Mouse (Mus musculus) hindbrain, postnatal 0 days (tissue): Measurements from ENCODE around the gene Usp44. TPM values are rescaled to one million over a fixed set of nuclear protein-coding genes. Genes with fewer than 3 reads are reported as not detected.

Source experiments
- ATAC-seq: fragments of 200-750 bp; cut with Nextera tagmentation; 2 replicates; pipeline ENCODE4 v1.8.0; 2017; ENCODE audit warnings: mild to moderate bottlenecking, moderate TSS enrichment, moderate library complexity
- DNase-seq: peaks from one replicate; pipeline ENCODE4 v3.0.0-alpha.2; 2015; ENCODE audit warnings: low spot score
- H3K27ac ChIP-seq: fragments of 300-500 bp; sonication (generic); 2 replicates; pipeline ENCODE4 v1.5.1; 2014; ENCODE audit warnings: mild to moderate bottlenecking
- H3K27me3 ChIP-seq: fragments of 300-500 bp; sonication (generic); 2 replicates; pipeline ENCODE4 v1.6.1; 2014; ENCODE audit warnings: low read length, mixed read lengths; ENCODE audit not compliant: insufficient read depth
- H3K36me3 ChIP-seq: fragments of 300-500 bp; sonication (generic); 2 replicates; pipeline ENCODE4 v1.6.1; 2014; ENCODE audit warnings: low read length, mixed read lengths; ENCODE audit not compliant: insufficient read depth
- H3K4me1 ChIP-seq: fragments of 300-500 bp; sonication (generic); 2 replicates; pipeline ENCODE4 v1.6.1; 2014; ENCODE audit warnings: antibody characterized with exemption, low read length, mixed read lengths; ENCODE audit not compliant: insufficient read depth
- H3K4me2 ChIP-seq: fragments of 300-500 bp; sonication (generic); 2 replicates; pipeline ENCODE4 v1.6.1; 2014; ENCODE audit warnings: low read depth, mild to moderate bottlenecking, low read length, moderate library complexity, mixed read lengths
- H3K4me3 ChIP-seq: fragments of 300-500 bp; sonication (generic); 2 replicates; pipeline ENCODE4 v1.5.1; 2014; ENCODE audit warnings: low read length
- H3K9ac ChIP-seq: fragments of 300-500 bp; sonication (generic); replicated peaks from 2 replicates; pipeline ENCODE4 v1.6.1; 2014; ENCODE audit warnings: mild to moderate bottlenecking, low read length, moderate library complexity, mixed read lengths
- H3K9me3 ChIP-seq: fragments of 300-500 bp; sonication (generic); 2 replicates; pipeline ENCODE4 v1.6.1; 2016; ENCODE audit warnings: low read length, mixed read lengths
- CTCF ChIP-seq: IDR thresholded peaks from 2 replicates; pipeline ENCODE4 v1.5.1; 2016; ENCODE audit warnings: antibody characterized with exemption, control low read depth, low read depth
- WGBS: fragments of 180-500 bp; shearing (Covaris S2); extraction: QIAGEN DNeasy Blood & Tissue Kit; methylation state at CpG from one replicate; pipeline ENCODE4 v1.1.7; 2014; 5-methylcytosine and 5-hydroxymethylcytosine counted together
- polyA plus RNA-seq: library from polyadenylated mRNA; unstranded; fragments of >200 nt; fragmentation: Nextera tagmentation; extraction: Ambion mirVana; gene quantifications from 2 replicates; pipeline ENCODE4 v1.2.1, GENCODE M21; 2015
- total RNA-seq: library from RNA; depleted of rRNA; stranded (reverse); fragments of >200 nt; gene quantifications from 2 replicates; pipeline ENCODE4 v1.2.3, GENCODE M21; 2014

The Usp44 gene
- total and polyA plus RNA-seq, 2 experiments from 2014 or later, result 0.26 to 0.43 TPM

DNA sequence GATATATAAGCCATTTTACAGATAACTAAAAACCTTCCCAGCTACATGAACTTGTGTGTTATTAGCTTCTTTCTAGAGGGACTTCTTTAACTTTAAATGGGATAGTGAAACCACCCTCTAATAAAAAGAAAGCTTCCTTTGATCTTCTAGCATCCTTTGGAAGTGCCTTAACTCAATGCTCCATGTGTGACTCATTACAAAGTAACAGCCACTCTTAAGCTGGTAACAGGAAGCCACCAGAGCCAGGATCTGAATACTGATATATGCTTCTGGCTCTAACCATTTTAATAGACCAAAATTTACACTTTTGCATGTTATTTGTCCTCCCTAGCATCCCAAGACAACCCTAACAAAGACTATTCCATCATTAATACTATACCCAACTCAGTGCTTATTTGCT is 50.6 kb downstream of the Usp44 start:
- DNase-seq, result no peak
- ATAC-seq, result no peak
- Histone ChIP-seq H3K4me3 (no peak overlapping the region), H3K9ac (no peak overlapping the region), H3K9me3 (no peaks in the 10 kb centered on the region), H3K27ac (no peak overlapping the region), H3K27me3 (no peaks in the 10 kb centered on the region), H3K4me2 (no peak overlapping the region), H3K36me3 (peaks cover 19% of the 10 kb centered on the region; the same call in 1 of the 2 replicates), H3K4me1 (no peaks in the 10 kb centered on the region)
- no peak for TF ChIP-seq CTCF

DNA sequence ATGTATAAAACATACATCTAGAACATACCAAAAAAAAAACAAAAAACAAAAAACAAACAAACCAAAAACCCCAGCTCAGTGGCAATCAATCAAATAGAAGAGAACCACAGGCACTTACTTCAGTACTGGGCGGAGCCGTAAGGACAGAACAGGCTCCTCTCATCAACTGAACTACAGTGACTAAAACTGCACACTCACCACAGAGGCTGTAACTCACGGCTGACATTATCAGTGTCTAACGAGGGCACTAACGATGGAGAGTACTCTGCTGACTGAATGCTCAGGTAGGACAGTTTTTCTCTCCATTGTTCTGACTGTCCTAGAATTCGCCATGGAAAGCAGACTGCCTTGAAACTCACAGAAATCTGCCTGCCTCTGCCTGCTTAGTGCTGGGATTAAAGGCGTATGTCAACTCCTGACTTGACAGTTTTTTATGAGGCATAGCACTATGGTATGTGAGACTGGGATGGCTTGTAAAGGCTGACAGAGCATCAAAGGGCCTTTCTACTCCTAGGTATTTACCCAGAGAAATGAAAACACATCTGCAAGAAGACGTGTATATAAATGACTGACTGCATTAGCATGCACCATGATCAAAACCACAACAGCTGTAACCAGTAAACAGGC is 51.5 kb downstream of the Usp44 start:
- Histone ChIP-seq H3K4me3 (no peak overlapping the region), H3K4me1 (no peaks in the 10 kb centered on the region), H3K27me3 (no peaks in the 10 kb centered on the region), H3K36me3 (peaks cover 19% of the 10 kb centered on the region; the same call in 1 of the 2 replicates), H3K4me2 (no peak overlapping the region), H3K9ac (no peak overlapping the region), H3K27ac (no peak overlapping the region), H3K9me3 (no peaks in the 10 kb centered on the region)
- no peak for ATAC-seq
- no peak for TF ChIP-seq CTCF
- no peak for DNase-seq
- 89% methylated on average over 8 of the region's 8 CpGs for WGBS

DNA sequence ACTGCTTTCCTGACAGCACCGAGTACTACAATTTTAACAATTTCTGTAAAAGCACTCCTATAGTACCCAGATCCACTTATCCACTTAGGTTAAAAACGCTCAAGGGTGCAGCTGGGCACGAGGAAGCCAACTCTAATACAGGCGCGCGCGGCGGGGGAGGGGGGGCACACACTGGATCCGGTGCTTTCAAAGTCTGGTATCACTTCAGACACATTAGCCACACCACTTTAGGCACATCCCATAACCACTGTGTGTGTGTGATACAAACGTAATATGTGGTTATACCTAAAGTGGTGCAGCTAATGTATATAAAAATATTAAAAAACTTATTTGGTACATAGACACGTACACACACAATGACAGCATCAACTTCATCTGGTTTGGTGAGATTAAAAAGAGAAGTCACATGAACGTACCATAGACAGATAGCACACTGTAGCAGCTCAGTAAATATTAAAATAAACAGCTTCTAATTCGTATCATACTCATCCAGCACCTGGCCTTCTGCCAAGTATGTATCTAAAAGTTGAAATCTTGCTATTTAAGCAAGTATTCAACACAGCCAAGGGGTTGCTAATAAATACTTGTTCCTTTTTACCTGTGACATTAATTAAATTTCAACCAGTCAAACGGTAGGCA is 54.6 kb downstream of the Usp44 start:
- TF ChIP-seq CTCF, result no peak
- H3K4me1 ChIP-seq, result no peaks in the 10 kb centered on the region; the same call in 1 of the 2 replicates

DNA sequence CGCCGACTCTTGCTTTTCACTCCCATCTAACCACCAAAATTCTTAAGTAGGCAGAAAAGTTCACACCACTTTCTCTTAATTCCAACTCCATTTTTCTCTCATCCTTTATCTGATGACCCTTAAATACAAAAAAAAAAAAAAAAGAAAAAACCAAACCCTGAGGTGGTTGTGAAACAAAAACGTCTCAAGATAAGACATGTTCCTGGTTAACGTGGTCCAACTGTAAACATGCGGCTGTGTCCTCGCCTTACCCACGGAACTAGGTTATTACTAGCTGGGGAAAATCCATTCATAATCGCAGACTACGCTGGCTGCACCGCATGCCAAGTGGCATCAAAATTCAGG is 57.2 kb downstream of the Usp44 start:
- peak overlapping the region; percentile 89 for H3K9ac ChIP-seq
- ATAC-seq (no peak), DNase-seq (no peak)
- H3K36me3 ChIP-seq, result peaks cover 7% of the 10 kb centered on the region; the same call in 1 of the 2 replicates
- H3K27me3 ChIP-seq, result no peaks in the 10 kb centered on the region
- peak overlapping the region; percentile 85 for H3K4me2 ChIP-seq
- peak overlapping the region; percentile 97 for H3K27ac ChIP-seq
- no peaks in the 10 kb centered on the region; the same call in 1 of the 2 replicates for H3K4me1 ChIP-seq
- no peak for TF ChIP-seq CTCF
- H3K9me3 ChIP-seq, result no peaks in the 10 kb centered on the region
- 16% methylated on average over 10 of the region's 10 CpGs for WGBS
- H3K4me3 ChIP-seq, result peak overlapping the region; percentile 68

More for the DNA sequence above, 54.6 kb downstream of the Usp44 start:
- ATAC-seq (no peak), DNase-seq (no peak)
- Histone ChIP-seq H3K4me2 (no peak overlapping the region), H3K4me3 (no peak overlapping the region), H3K27ac (no peak overlapping the region), H3K27me3 (no peaks in the 10 kb centered on the region), H3K9me3 (no peaks in the 10 kb centered on the region), H3K36me3 (peaks cover 7% of the 10 kb centered on the region; the same call in 1 of the 2 replicates), H3K9ac (no peak overlapping the region)
- 92% methylated on average over 14 of the region's 14 CpGs for WGBS

- H3K27ac ChIP-seq, result peak overlapping the region; percentile 97
- DNase-seq (peak; percentile 60), ATAC-seq (peak; percentile 78)
- no peak for TF ChIP-seq CTCF
- WGBS, result under 1% methylated on average over 38 of the region's 38 CpGs
- H3K4me1 ChIP-seq, result no peaks in the 10 kb centered on the region; the same call in 1 of the 2 replicates
- peak overlapping the region; percentile 89 for H3K9ac ChIP-seq
- peaks cover 7% of the 10 kb centered on the region; the same call in 1 of the 2 replicates for H3K36me3 ChIP-seq
- peak overlapping the region; percentile 85 for H3K4me2 ChIP-seq
- no peaks in the 10 kb centered on the region for H3K9me3 ChIP-seq
- no peaks in the 10 kb centered on the region for H3K27me3 ChIP-seq
- peak overlapping the region; percentile 68 for H3K4me3 ChIP-seq
These were observed 57.7 kb downstream of the Usp44 start for GRCm38 (mm10) chr10:93888935-93889578.

- Histone ChIP-seq H3K4me3 (peak overlapping the region; percentile 68), H3K9me3 (no peaks in the 10 kb centered on the region), H3K36me3 (peaks cover 7% of the 10 kb centered on the region; the same call in 1 of the 2 replicates), H3K27ac (peak overlapping the region; percentile 97), H3K9ac (peak overlapping the region; percentile 89), H3K27me3 (no peaks in the 10 kb centered on the region), H3K4me2 (peak overlapping the region; percentile 85), H3K4me1 (no peaks in the 10 kb centered on the region; the same call in 1 of the 2 replicates)
- WGBS, result under 1% methylated on average over 23 of the region's 30 CpGs
- DNase-seq (peak; percentile 96), ATAC-seq (peak; percentile 99)
- no peak for TF ChIP-seq CTCF
These were observed 58.2 kb downstream of the Usp44 start for GRCm38 (mm10) chr10:93889579-93889950.
